Mouse (Mus musculus): ENCODE measurements around the gene Cdsn. TPM values are rescaled to one million over a fixed set of nuclear protein-coding genes. Genes with fewer than 3 reads are reported as not detected.

Gene Cdsn
- polyA plus RNA-seq, 1 experiment from 2014 or later = 0.02 TPM

GRCm38 (mm10) chr17:35578211-35578610 is 26.3 kb downstream of the Cdsn start:
- Histone ChIP-seq H3K4me2 (ENCODE audit: low read depth, low read length) (no peak overlapping the region), H3K9me3 (replicated peaks; ENCODE audit: control insufficient read depth, low read length) (no peaks in the 10 kb centered on the region), H3K27ac (ENCODE audit: low read length) (no peak overlapping the region), H3K9ac (ENCODE audit: low read depth, low read length) (no peak overlapping the region), H3K36me3 (ENCODE audit: control insufficient read depth, insufficient read depth) (no peaks in the 10 kb centered on the region), H3K27me3 (ENCODE audit: control insufficient read depth, insufficient read depth, low read depth, low read length) (peaks cover 10% of the 10 kb centered on the region), H3K4me1 (ENCODE audit: control insufficient read depth, low read depth, low read length) (no peaks in the 10 kb centered on the region), H3K4me3 (ENCODE audit: low read depth, low read length) (no peak overlapping the region)
- 15% methylated on average over 6 of the region's 6 CpGs for WGBS (ENCODE audit: insufficient replicate concordance)
- no peak for ATAC-seq (ENCODE audit: low read depth)

DNA sequence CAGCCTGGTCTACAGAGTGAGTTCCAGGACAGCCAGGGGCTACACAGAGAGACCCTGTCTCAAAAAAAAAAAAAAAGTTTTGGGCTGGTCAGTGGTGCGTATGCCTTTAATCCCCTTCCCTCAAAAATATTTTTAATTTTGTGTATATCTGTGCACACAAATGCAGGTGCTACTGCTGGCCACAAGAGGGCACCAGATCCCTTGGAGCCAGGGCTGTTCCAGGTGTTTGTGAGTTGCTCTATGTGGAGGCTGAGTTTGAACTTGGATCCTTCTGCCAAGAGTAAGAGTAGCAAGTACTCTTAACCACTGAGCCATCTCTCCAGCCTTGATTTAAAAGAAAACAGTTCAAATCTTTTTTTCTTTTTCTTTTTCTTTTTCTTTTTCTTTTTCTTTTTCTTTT is 31.0 kb downstream of the Cdsn start:
- H3K36me3 ChIP-seq (ENCODE audit: control insufficient read depth, insufficient read depth) = no peaks in the 10 kb centered on the region
- WGBS (ENCODE audit: insufficient replicate concordance) = 74% methylated on average over 1 of the region's 1 CpGs
- H3K4me3 ChIP-seq (ENCODE audit: low read depth, low read length) = no peak overlapping the region
- H3K27me3 ChIP-seq (ENCODE audit: control insufficient read depth, insufficient read depth, low read depth, low read length) = no peaks in the 10 kb centered on the region
- no peaks in the 10 kb centered on the region for H3K9me3 ChIP-seq (replicated peaks; ENCODE audit: control insufficient read depth, low read length)
- ATAC-seq (ENCODE audit: low read depth) = no peak
- no peak overlapping the region for H3K4me2 ChIP-seq (ENCODE audit: low read depth, low read length)
- H3K4me1 ChIP-seq (ENCODE audit: control insufficient read depth, low read depth, low read length) = no peaks in the 10 kb centered on the region
- H3K9ac ChIP-seq (ENCODE audit: low read depth, low read length) = no peak overlapping the region
- no peak overlapping the region for H3K27ac ChIP-seq (ENCODE audit: low read length)

DNA sequence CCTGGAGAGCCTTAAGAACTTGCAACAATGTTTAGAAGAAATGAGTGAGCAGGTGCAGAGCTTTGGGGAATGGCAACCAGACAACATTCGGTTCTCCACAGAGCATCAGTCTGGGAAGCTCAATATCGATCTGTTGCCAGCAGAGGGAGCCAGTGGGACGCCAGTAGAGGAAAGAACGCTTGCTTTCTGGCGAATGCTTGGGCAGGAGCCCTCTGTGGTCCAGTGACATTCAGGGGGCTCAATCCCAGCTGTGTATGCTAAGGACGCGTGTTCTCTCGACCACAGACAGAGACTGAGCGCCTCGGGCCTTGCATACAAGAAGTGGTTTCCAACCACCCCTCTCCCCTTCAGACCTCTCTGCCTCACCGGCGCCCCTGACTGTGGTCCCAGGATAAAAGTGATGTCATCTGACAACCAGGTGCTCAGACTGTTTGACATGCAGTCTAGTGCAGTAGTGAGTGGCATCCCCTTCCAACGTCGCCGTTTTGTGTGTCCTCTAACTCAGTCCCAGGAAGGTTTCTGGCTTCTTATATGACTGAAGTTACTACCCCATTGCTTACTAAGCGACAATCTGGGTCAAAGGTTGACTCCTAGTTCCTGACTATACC is 32.5 kb downstream of the Cdsn start:
- no peak overlapping the region for H3K4me2 ChIP-seq (ENCODE audit: low read depth, low read length)

GRCm38 (mm10) chr17:35587291-35587690 is 35.4 kb downstream of the Cdsn start:
- Histone ChIP-seq H3K4me3 (ENCODE audit: low read depth, low read length) (no peak overlapping the region), H3K9ac (ENCODE audit: low read depth, low read length) (no peak overlapping the region), H3K27me3 (ENCODE audit: control insufficient read depth, insufficient read depth, low read depth, low read length) (no peaks in the 10 kb centered on the region), H3K9me3 (replicated peaks; ENCODE audit: control insufficient read depth, low read length) (no peaks in the 10 kb centered on the region), H3K36me3 (ENCODE audit: control insufficient read depth, insufficient read depth) (no peaks in the 10 kb centered on the region), H3K27ac (ENCODE audit: low read length) (no peak overlapping the region), H3K4me1 (ENCODE audit: control insufficient read depth, low read depth, low read length) (no peaks in the 10 kb centered on the region), H3K4me2 (ENCODE audit: low read depth, low read length) (no peak overlapping the region)
- 30% methylated on average over 1 of the region's 1 CpGs for WGBS (ENCODE audit: insufficient replicate concordance)
- ATAC-seq (ENCODE audit: low read depth) = no peak

More for the DNA sequence above, 32.5 kb downstream of the Cdsn start:
- ATAC-seq (ENCODE audit: low read depth) = no peak
- Histone ChIP-seq H3K4me3 (ENCODE audit: low read depth, low read length) (no peak overlapping the region), H3K36me3 (ENCODE audit: control insufficient read depth, insufficient read depth) (no peaks in the 10 kb centered on the region), H3K27ac (ENCODE audit: low read length) (no peak overlapping the region), H3K27me3 (ENCODE audit: control insufficient read depth, insufficient read depth, low read depth, low read length) (no peaks in the 10 kb centered on the region), H3K4me1 (ENCODE audit: control insufficient read depth, low read depth, low read length) (no peaks in the 10 kb centered on the region), H3K9ac (ENCODE audit: low read depth, low read length) (no peak overlapping the region), H3K9me3 (replicated peaks; ENCODE audit: control insufficient read depth, low read length) (no peaks in the 10 kb centered on the region)
- WGBS (ENCODE audit: insufficient replicate concordance) = 14% methylated on average over 16 of the region's 16 CpGs

GRCm38 (mm10) chr17:35588387-35588786 is 36.5 kb downstream of the Cdsn start:
- Histone ChIP-seq H3K9me3 (replicated peaks; ENCODE audit: control insufficient read depth, low read length) (no peaks in the 10 kb centered on the region), H3K4me2 (ENCODE audit: low read depth, low read length) (no peak overlapping the region), H3K4me3 (ENCODE audit: low read depth, low read length) (no peak overlapping the region), H3K27ac (ENCODE audit: low read length) (no peak overlapping the region), H3K36me3 (ENCODE audit: control insufficient read depth, insufficient read depth) (no peaks in the 10 kb centered on the region), H3K4me1 (ENCODE audit: control insufficient read depth, low read depth, low read length) (no peaks in the 10 kb centered on the region), H3K27me3 (ENCODE audit: control insufficient read depth, insufficient read depth, low read depth, low read length) (no peaks in the 10 kb centered on the region), H3K9ac (ENCODE audit: low read depth, low read length) (no peak overlapping the region)
- no peak for ATAC-seq (ENCODE audit: low read depth)
- WGBS (ENCODE audit: insufficient replicate concordance) = 40% methylated on average over 4 of the region's 4 CpGs

DNA sequence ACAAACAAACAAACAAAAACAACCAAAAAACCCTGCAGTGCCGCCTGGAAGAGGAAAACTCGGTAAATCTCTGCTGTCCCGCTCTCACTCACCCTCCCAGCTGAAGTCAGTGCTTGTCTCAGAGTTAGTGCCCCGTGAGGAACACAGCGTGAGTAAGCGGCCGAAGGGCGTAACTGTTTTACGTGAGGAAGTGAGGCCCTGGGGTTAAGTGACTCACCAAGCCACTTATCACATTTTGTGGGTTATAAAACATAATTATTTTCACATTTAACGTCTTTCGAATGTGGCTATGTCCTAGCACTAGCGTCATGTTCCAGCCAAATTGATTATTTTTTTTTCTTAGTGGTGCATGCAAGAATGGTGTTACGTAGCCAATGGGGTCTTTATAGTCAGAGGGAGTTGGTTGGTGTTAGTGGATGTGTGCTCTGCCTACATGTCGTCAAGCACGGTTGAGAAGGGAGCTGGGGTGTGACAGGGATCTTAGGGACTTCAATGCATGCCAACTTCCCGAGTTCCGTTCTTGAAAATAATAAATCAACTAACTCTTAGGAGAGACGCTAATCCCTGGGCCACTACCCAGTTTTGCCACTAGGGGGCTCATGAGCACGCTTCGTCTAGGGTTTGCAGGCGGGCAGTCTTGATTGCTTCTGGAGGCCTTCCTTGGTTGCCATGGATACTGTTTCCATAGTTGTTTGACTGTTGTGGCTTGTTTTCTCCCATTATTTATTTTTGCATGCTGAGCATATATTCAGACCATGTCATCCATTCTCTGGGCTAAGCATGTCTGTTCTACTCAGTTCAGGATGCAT is 38.7 kb downstream of the Cdsn start:
- H3K36me3 ChIP-seq (ENCODE audit: control insufficient read depth, insufficient read depth) = no peaks in the 10 kb centered on the region
- no peak overlapping the region for H3K27ac ChIP-seq (ENCODE audit: low read length)
- ATAC-seq (ENCODE audit: low read depth) = no peak
- no peak overlapping the region for H3K9ac ChIP-seq (ENCODE audit: low read depth, low read length)
- 42% methylated on average over 21 of the region's 21 CpGs for WGBS (ENCODE audit: insufficient replicate concordance)
- H3K9me3 ChIP-seq (replicated peaks; ENCODE audit: control insufficient read depth, low read length) = no peaks in the 10 kb centered on the region
- H3K4me1 ChIP-seq (ENCODE audit: control insufficient read depth, low read depth, low read length) = no peaks in the 10 kb centered on the region
- no peak overlapping the region for H3K4me3 ChIP-seq (ENCODE audit: low read depth, low read length)
- no peaks in the 10 kb centered on the region for H3K27me3 ChIP-seq (ENCODE audit: control insufficient read depth, insufficient read depth, low read depth, low read length)
- no peak overlapping the region for H3K4me2 ChIP-seq (ENCODE audit: low read depth, low read length)

DNA sequence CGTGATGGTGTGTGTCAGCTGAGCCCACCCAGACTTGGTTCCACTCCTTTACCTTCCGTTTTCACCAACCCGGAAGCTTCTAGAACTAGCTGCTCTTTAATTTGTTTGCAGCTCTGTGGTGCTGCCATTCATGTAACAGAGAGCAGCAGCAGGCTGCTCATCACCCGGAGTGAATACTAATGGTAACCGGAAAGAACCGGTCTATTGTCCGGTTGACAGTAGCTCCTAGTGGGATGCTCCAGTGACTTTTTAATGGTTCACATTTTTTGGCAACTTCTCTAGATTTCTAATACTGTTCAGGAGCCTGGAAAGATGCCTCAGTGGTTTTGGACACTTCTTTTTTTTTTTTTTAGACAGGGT is 39.3 kb downstream of the Cdsn start:
- Histone ChIP-seq H3K4me3 (ENCODE audit: low read depth, low read length) (no peak overlapping the region), H3K27ac (ENCODE audit: low read length) (no peak overlapping the region), H3K9ac (ENCODE audit: low read depth, low read length) (no peak overlapping the region), H3K27me3 (ENCODE audit: control insufficient read depth, insufficient read depth, low read depth, low read length) (no peaks in the 10 kb centered on the region), H3K4me1 (ENCODE audit: control insufficient read depth, low read depth, low read length) (no peaks in the 10 kb centered on the region), H3K9me3 (replicated peaks; ENCODE audit: control insufficient read depth, low read length) (no peaks in the 10 kb centered on the region), H3K4me2 (ENCODE audit: low read depth, low read length) (no peak overlapping the region), H3K36me3 (ENCODE audit: control insufficient read depth, insufficient read depth) (no peaks in the 10 kb centered on the region)
- no peak for ATAC-seq (ENCODE audit: low read depth)
- 87% methylated on average over 7 of the region's 7 CpGs for WGBS (ENCODE audit: insufficient replicate concordance)

DNA sequence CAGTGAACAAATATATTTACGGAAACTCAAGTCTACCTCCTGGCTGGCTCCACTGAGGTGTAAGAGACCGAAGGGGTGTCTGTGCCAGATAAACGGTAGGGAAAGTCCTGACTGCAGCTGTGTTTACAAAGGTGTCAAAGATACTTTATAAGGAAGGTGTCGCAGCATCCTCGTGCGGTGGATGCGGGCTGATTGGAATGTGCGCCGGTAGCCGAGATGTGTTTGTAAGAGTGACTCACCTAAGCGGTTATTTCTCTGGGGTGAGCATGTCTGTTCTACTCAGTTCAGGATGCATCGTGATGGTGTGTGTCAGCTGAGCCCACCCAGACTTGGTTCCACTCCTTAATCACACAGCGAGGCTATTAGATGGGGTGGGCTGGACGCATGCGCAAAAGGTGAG is 39.8 kb downstream of the Cdsn start:
- no peaks in the 10 kb centered on the region for H3K4me1 ChIP-seq (ENCODE audit: control insufficient read depth, low read depth, low read length)
- no peaks in the 10 kb centered on the region for H3K9me3 ChIP-seq (replicated peaks; ENCODE audit: control insufficient read depth, low read length)
- H3K9ac ChIP-seq (ENCODE audit: low read depth, low read length) = no peak overlapping the region
- no peak overlapping the region for H3K27ac ChIP-seq (ENCODE audit: low read length)
- H3K27me3 ChIP-seq (ENCODE audit: control insufficient read depth, insufficient read depth, low read depth, low read length) = no peaks in the 10 kb centered on the region
- H3K36me3 ChIP-seq (ENCODE audit: control insufficient read depth, insufficient read depth) = no peaks in the 10 kb centered on the region
- H3K4me2 ChIP-seq (ENCODE audit: low read depth, low read length) = no peak overlapping the region
- H3K4me3 ChIP-seq (ENCODE audit: low read depth, low read length) = no peak overlapping the region
- ATAC-seq (ENCODE audit: low read depth) = no peak
- 84% methylated on average over 15 of the region's 15 CpGs for whole genome bisulfite sequencing (ENCODE audit: insufficient replicate concordance)

GRCm38 (mm10) chr17:35592131-35592530 is 40.2 kb downstream of the Cdsn start:
- Histone ChIP-seq H3K4me2 (ENCODE audit: low read depth, low read length) (no peak overlapping the region), H3K9me3 (replicated peaks; ENCODE audit: control insufficient read depth, low read length) (no peaks in the 10 kb centered on the region), H3K4me3 (ENCODE audit: low read depth, low read length) (no peak overlapping the region), H3K36me3 (ENCODE audit: control insufficient read depth, insufficient read depth) (no peaks in the 10 kb centered on the region), H3K27me3 (ENCODE audit: control insufficient read depth, insufficient read depth, low read depth, low read length) (no peaks in the 10 kb centered on the region), H3K9ac (ENCODE audit: low read depth, low read length) (no peak overlapping the region), H3K4me1 (ENCODE audit: control insufficient read depth, low read depth, low read length) (no peaks in the 10 kb centered on the region), H3K27ac (ENCODE audit: low read length) (no peak overlapping the region)
- 72% methylated on average over 9 of the region's 9 CpGs for WGBS (ENCODE audit: insufficient replicate concordance)
- no peak for ATAC-seq (ENCODE audit: low read depth)

Measured in liver, embryonic 16.5 days (tissue).